Mouse (Mus musculus) liver, postnatal 0 days (tissue): Measurements from ENCODE around the gene 1700067P10Rik.

Source experiments
- CTCF ChIP-seq: sonication (generic); IDR thresholded peaks from 2 replicates; pipeline ENCODE4 v1.5.1; 2016; ENCODE audit warnings: antibody characterized with exemption, low read depth
- EP300 ChIP-seq: IDR thresholded peaks from 2 replicates; pipeline ENCODE4 v1.6.1; 2016; ENCODE audit warnings: antibody characterized with exemption, low read depth, mild to moderate bottlenecking

GRCm38 (mm10) chr17:48064196-48064843 lies 24.8 kb upstream of the 1700067P10Rik start:
- TF ChIP-seq CTCF: no peak
- no peak for TF ChIP-seq EP300
